Mouse (Mus musculus): ENCODE data around the gene Gm20388.

GRCm38 (mm10) chr8:123722245-123722644 is 3811.6 kb downstream of the Gm20388 start:
- TF ChIP-seq CTCF (IDR thresholded peaks at IDR 0.05; ENCODE audit: low read depth): no peak
- TF ChIP-seq EP300 (optimal IDR thresholded peaks at IDR 0.05): no peak
